Mouse (Mus musculus) forebrain, embryonic 12.5 days (tissue): Measurements from ENCODE around the gene Frmpd3. TPM values are rescaled to one million over a fixed set of nuclear protein-coding genes. Genes with fewer than 3 reads are reported as not detected.

ENCODE experiments used
- ATAC-seq: fragments of 200-750 bp; cut with Nextera tagmentation; 2 replicates; pipeline ENCODE4 v1.8.0; 2017; ENCODE audit warnings: moderate TSS enrichment; ENCODE audit not compliant: low FRiP score
- H3K27ac ChIP-seq: fragments of 300-500 bp; sonication (generic); 2 replicates; pipeline ENCODE4 v1.5.1; 2016; ENCODE audit warnings: mild to moderate bottlenecking
- H3K27me3 ChIP-seq: fragments of 300-500 bp; sonication (generic); 2 replicates; pipeline ENCODE4 v1.6.1; 2016; ENCODE audit warnings: mild to moderate bottlenecking
- H3K36me3 ChIP-seq: fragments of 300-500 bp; sonication (generic); replicated peaks from 2 replicates; pipeline ENCODE4 v1.6.1; 2016; ENCODE audit warnings: mild to moderate bottlenecking
- H3K4me1 ChIP-seq: fragments of 300-500 bp; sonication (generic); 2 replicates; pipeline ENCODE4 v1.6.1; 2016
- H3K4me2 ChIP-seq: fragments of 300-500 bp; sonication (generic); 2 replicates; pipeline ENCODE4 v1.6.1; 2016; ENCODE audit warnings: mild to moderate bottlenecking, moderate library complexity
- H3K4me3 ChIP-seq: fragments of 300-500 bp; sonication (generic); replicated peaks from 2 replicates; pipeline ENCODE4 v1.5.1; 2016; ENCODE audit warnings: mild to moderate bottlenecking
- H3K9ac ChIP-seq: fragments of 300-500 bp; sonication (generic); 2 replicates; pipeline ENCODE4 v1.6.1; 2016; ENCODE audit warnings: mild to moderate bottlenecking
- H3K9me3 ChIP-seq: fragments of 300-500 bp; sonication (generic); 2 replicates; pipeline ENCODE4 v1.6.1; 2016
- WGBS: fragments of 180-500 bp; shearing (Covaris S2); methylation state at CpG from one replicate; pipeline ENCODE4 v1.1.7; 2016; 5-methylcytosine and 5-hydroxymethylcytosine counted together
- microRNA counts: library from miRNA; unstranded; fragments of <30 nt; microRNA quantifications from one replicate; lab custom pipeline; 2017
- microRNA-seq: library from miRNA; unstranded; fragments of <30 nt; microRNA quantifications from one replicate; pipeline ENCODE4, GENCODE M21; 2017
- polyA plus RNA-seq: library from polyadenylated mRNA; unstranded; fragments of >200 nt; fragmentation: Nextera tagmentation; extraction: Ambion mirVana; gene quantifications from 2 replicates; pipeline ENCODE4 v1.2.1, GENCODE M21; 2016

Frmpd3 gene
- polyA plus RNA-seq, 1 experiment from 2014 or later: 1.4 TPM

GRCm38 (mm10) chrX:140457502-140457901, 115.4 kb downstream of the Frmpd3 start:
- H3K27ac ChIP-seq: no peak overlapping the region
- H3K9ac ChIP-seq: no peak overlapping the region
- H3K36me3 ChIP-seq: no peaks in the 10 kb centered on the region
- H3K9me3 ChIP-seq: no peaks in the 10 kb centered on the region
- no peak for ATAC-seq
- peaks cover 16% of the 10 kb centered on the region; the same call in 1 of the 2 replicates for H3K27me3 ChIP-seq
- H3K4me2 ChIP-seq: peak overlapping the region; percentile 56
- H3K4me3 ChIP-seq: peak overlapping the region; percentile 52
- peaks cover 3% of the 10 kb centered on the region; the same call in 1 of the 2 replicates for H3K4me1 ChIP-seq
- WGBS: 27% methylated on average over 12 of the region's 12 CpGs

- ATAC-seq: no peak
Observed at GRCm38 (mm10) chrX:140478231-140478630, 136.2 kb downstream of the Frmpd3 start.

GRCm38 (mm10) chrX:140479171-140479570, 137.1 kb downstream of the Frmpd3 start:
- peaks cover 17% of the 10 kb centered on the region for H3K27me3 ChIP-seq
- 60% methylated on average over 4 of the region's 5 CpGs for WGBS

More at GRCm38 (mm10) chrX:140478231-140478630, 136.2 kb downstream of the Frmpd3 start:
- Histone ChIP-seq H3K4me3 (no peak overlapping the region), H3K9me3 (no peaks in the 10 kb centered on the region), H3K4me1 (no peaks in the 10 kb centered on the region), H3K27me3 (peaks cover 17% of the 10 kb centered on the region), H3K9ac (no peak overlapping the region), H3K36me3 (no peaks in the 10 kb centered on the region), H3K27ac (no peak overlapping the region), H3K4me2 (no peak overlapping the region)
- WGBS: 93% methylated on average over 6 of the region's 6 CpGs

More at GRCm38 (mm10) chrX:140479171-140479570, 137.1 kb downstream of the Frmpd3 start:
- H3K4me1 ChIP-seq: no peaks in the 10 kb centered on the region
- H3K36me3 ChIP-seq: no peaks in the 10 kb centered on the region
- no peak overlapping the region for H3K4me2 ChIP-seq
- H3K9ac ChIP-seq: no peak overlapping the region
- H3K4me3 ChIP-seq: no peak overlapping the region
- no peaks in the 10 kb centered on the region for H3K9me3 ChIP-seq
- no peak for ATAC-seq
- H3K27ac ChIP-seq: no peak overlapping the region

MicroRNAs encoded within 50 kb of the gene (microRNA counts, 519-probe panel; counts per million panel counts)
- microRNA mmu-miR-3475 (lab: Ali Mortazavi, UCI): not detected

Small RNA genes lying within 50 kb of the gene (microRNA-seq; reads per million reads assigned to microRNA genes)
- gene Mir3475: 23.8 reads per million, percentile 36 among the genes with 10 or more reads in this experiment

Other genes with a start within 250 kb of the Frmpd3 start
- gene Prps1, start 114.3 kb downstream of the Frmpd3 start, polyA plus RNA-seq: 67.4 and 70.9 TPM in 2 replicates